Mouse (Mus musculus) myocyte (in vitro differentiated cells): ENCODE results near the gene AU018091. TPM values are rescaled to one million over a fixed set of nuclear protein-coding genes. Genes with fewer than 3 reads are reported as not detected.
"Not testable (repeated sequence)": the region's sequence is repeated elsewhere in the genome, so short reads cannot be mapped to it uniquely, and the experiment has no call there.

Experiments
- H3K27me3 ChIP-seq: one replicate; pipeline ENCODE4 v1.6.1; 2011; ENCODE audit not compliant: control insufficient read depth, insufficient read depth, insufficient read length
- H3K36me3 ChIP-seq: one replicate; pipeline ENCODE4 v1.6.1; 2011; ENCODE audit not compliant: control insufficient read depth, insufficient read depth
- H3K4me2 ChIP-seq: one replicate; pipeline ENCODE4 v1.6.1; 2011; ENCODE audit warnings: low read depth, control low read depth
- H3K4me3 ChIP-seq: one replicate; pipeline ENCODE4 v1.5.1; 2011; ENCODE audit warnings: mild to moderate bottlenecking, control low read depth, moderate library complexity
- H3K79me2 ChIP-seq: one replicate; pipeline ENCODE4 v1.6.1; 2011; ENCODE audit not compliant: control insufficient read depth, insufficient read depth
- H3ac ChIP-seq: one replicate; pipeline ENCODE4 v1.6.1; 2011; ENCODE audit not compliant: control insufficient read depth, insufficient read length
- CEBPB ChIP-seq: IDR thresholded peaks from 2 replicates; pipeline ENCODE4 v1.6.1; 2011; ENCODE audit warnings: mild to moderate bottlenecking, moderate library complexity; ENCODE audit not compliant: poor library complexity, insufficient read depth, severe bottlenecking
- E2F4 ChIP-seq: IDR thresholded peaks from one replicate; pipeline ENCODE4 v1.6.1; 2011; ENCODE audit warnings: mild to moderate bottlenecking, control low read depth, moderate library complexity; ENCODE audit not compliant: insufficient read depth
- MAX ChIP-seq: IDR thresholded peaks from one replicate; pipeline ENCODE4 v1.6.1; 2011; ENCODE audit warnings: low read depth, mild to moderate bottlenecking, control low read depth
- MYOD1 ChIP-seq, 3 experiments: IDR thresholded peaks; one replicate each; pipeline ENCODE4 v1.6.1; 2011; ENCODE audit warnings: control low read depth in 2 of 3, low read depth in 2 of 3, mild to moderate bottlenecking in 2 of 3, moderate library complexity in 1 of 3; ENCODE audit not compliant: insufficient read length in 2 of 3, control insufficient read depth in 1 of 3
- MYOG ChIP-seq, 3 experiments: IDR thresholded peaks; one replicate each; pipeline ENCODE4 v1.6.1; 2011; ENCODE audit warnings: control low read depth in 2 of 3, low read depth in 2 of 3, mild to moderate bottlenecking in 2 of 3; ENCODE audit not compliant: insufficient read length in 2 of 3, control insufficient read depth in 1 of 3, insufficient read depth in 1 of 3
- POLR2A ChIP-seq: IDR thresholded peaks from one replicate; pipeline ENCODE4 v1.6.1; 2011; ENCODE audit warnings: low read depth, mild to moderate bottlenecking, control low read depth, moderate library complexity; ENCODE audit not compliant: insufficient read length
- POLR2AphosphoS2 ChIP-seq: IDR thresholded peaks from one replicate; pipeline ENCODE4 v1.6.1; 2011; ENCODE audit warnings: low read depth, control low read depth; ENCODE audit not compliant: insufficient read length
- REST ChIP-seq: IDR thresholded peaks from one replicate; pipeline ENCODE4 v1.6.1; 2011; ENCODE audit warnings: mild to moderate bottlenecking, control low read depth, moderate library complexity; ENCODE audit not compliant: insufficient read depth, insufficient read length
- SRF ChIP-seq: IDR thresholded peaks from one replicate; pipeline ENCODE4 v1.6.1; 2011; ENCODE audit warnings: low read depth; ENCODE audit not compliant: control insufficient read depth, insufficient read length
- TCF12 ChIP-seq: IDR thresholded peaks from one replicate; pipeline ENCODE4 v1.6.1; 2011; ENCODE audit warnings: mild to moderate bottlenecking, control low read depth; ENCODE audit not compliant: poor library complexity, insufficient read depth, severe bottlenecking
- TCF3 ChIP-seq: IDR thresholded peaks from one replicate; pipeline ENCODE4 v1.6.1; 2011; ENCODE audit warnings: low read depth, control low read depth; ENCODE audit not compliant: insufficient read length
- USF1 ChIP-seq: IDR thresholded peaks from one replicate; pipeline ENCODE4 v1.6.1; 2011; ENCODE audit warnings: low read depth, mild to moderate bottlenecking, control low read depth, moderate library complexity
- polyA plus RNA-seq: library from polyadenylated mRNA; unstranded; fragments of >200 nt; fragmentation: generic; extraction: Trizol; gene quantifications from one replicate; pipeline ENCODE4 v1.2.1, GENCODE M21; 2012; ENCODE audit warnings: missing spikeins

Gene AU018091
- polyA plus RNA-seq, 1 experiment, result 0.71 TPM

GRCm38 (mm10) chr7:3143329-3143728, 25.7 kb downstream of the AU018091 start:
- no peak overlapping the region for H3K4me2 ChIP-seq
- no peak overlapping the region for H3K4me3 ChIP-seq
- TF ChIP-seq E2F4 (no peak), MAX (no peak), MYOG (IDR thresholded peaks at IDR 0.05; ENCODE audit: control insufficient read depth in 1 of 3, insufficient read depth in 1 of 3, insufficient read length in 2 of 3, low read depth in 2 of 3) (no peak), MYOD1 (IDR thresholded peaks at IDR 0.05; ENCODE audit: control insufficient read depth in 1 of 3, insufficient read length in 2 of 3, low read depth in 2 of 3) (no peak), POLR2A (no peak), USF1 (no peak), TCF3 (no peak), POLR2AphosphoS2 (no peak), CEBPB (no peak), REST (no peak), SRF (no peak), TCF12 (no peak)
- no peaks in the 10 kb centered on the region for H3K79me2 ChIP-seq
- H3K36me3 ChIP-seq, result no peaks in the 10 kb centered on the region
- H3ac ChIP-seq, result no peak overlapping the region
- no peaks in the 10 kb centered on the region for H3K27me3 ChIP-seq

DNA sequence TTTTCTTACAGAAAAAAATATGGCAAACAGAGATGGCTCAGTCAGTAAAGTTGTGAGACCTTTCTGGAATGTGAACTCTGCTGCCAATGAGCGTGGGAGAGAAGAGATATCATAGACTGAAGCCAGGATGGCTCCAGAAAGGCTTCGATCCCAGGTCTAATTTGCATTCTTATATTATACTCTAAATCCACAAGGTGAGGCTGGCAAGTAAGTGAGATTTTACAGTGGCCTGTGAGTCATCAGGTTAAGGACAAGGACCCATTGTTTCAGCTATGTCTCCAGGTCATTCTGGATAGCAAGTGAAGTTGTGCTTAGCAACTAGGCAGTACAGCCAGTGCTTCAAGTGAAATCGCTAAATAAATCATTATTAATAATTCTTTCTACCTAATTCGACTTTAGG, 33.4 kb downstream of the AU018091 start:
- Histone ChIP-seq H3ac (no peak overlapping the region), H3K4me3 (no peak overlapping the region), H3K36me3 (no peaks in the 10 kb centered on the region), H3K27me3 (no peaks in the 10 kb centered on the region), H3K79me2 (no peaks in the 10 kb centered on the region), H3K4me2 (peak overlapping the region; percentile 40)
- no peak for TF ChIP-seq MYOG (IDR thresholded peaks at IDR 0.05; ENCODE audit: control insufficient read depth in 1 of 3, insufficient read depth in 1 of 3, insufficient read length in 2 of 3, low read depth in 2 of 3)
- no peak for TF ChIP-seq POLR2A

- H3K27me3 ChIP-seq, result no peaks in the 10 kb centered on the region
- no peak for TF ChIP-seq E2F4
- no peak for TF ChIP-seq POLR2A
- no peak for TF ChIP-seq MYOD1 (IDR thresholded peaks at IDR 0.05; ENCODE audit: control insufficient read depth in 1 of 3, insufficient read length in 2 of 3, low read depth in 2 of 3)
- no peak for TF ChIP-seq USF1
- TF ChIP-seq TCF3, result no peak
- no peak for TF ChIP-seq TCF12
- TF ChIP-seq SRF, result no peak
- TF ChIP-seq MAX, result no peak
- TF ChIP-seq REST, result no peak
- no peak for TF ChIP-seq POLR2AphosphoS2
- no peak for TF ChIP-seq CEBPB
- no peak overlapping the region for H3K4me2 ChIP-seq
- no peaks in the 10 kb centered on the region for H3K36me3 ChIP-seq
- H3K4me3 ChIP-seq, result no peak overlapping the region
- no peak overlapping the region for H3ac ChIP-seq
- H3K79me2 ChIP-seq, result no peaks in the 10 kb centered on the region
Measured at GRCm38 (mm10) chr7:3134654-3135053, 34.3 kb downstream of the AU018091 start.

- no peak for TF ChIP-seq MAX
- TF ChIP-seq TCF3, result no peak
- TF ChIP-seq E2F4, result no peak
- TF ChIP-seq USF1, result no peak
- no peak for TF ChIP-seq POLR2A
- TF ChIP-seq TCF12, result no peak
- no peak for TF ChIP-seq MYOG (IDR thresholded peaks at IDR 0.05; ENCODE audit: control insufficient read depth in 1 of 3, insufficient read depth in 1 of 3, insufficient read length in 2 of 3, low read depth in 2 of 3)
- TF ChIP-seq CEBPB, result no peak
- TF ChIP-seq REST, result no peak
- no peak for TF ChIP-seq MYOD1 (IDR thresholded peaks at IDR 0.05; ENCODE audit: control insufficient read depth in 1 of 3, insufficient read length in 2 of 3, low read depth in 2 of 3)
- TF ChIP-seq SRF, result no peak
- TF ChIP-seq POLR2AphosphoS2, result no peak
- no peaks in the 10 kb centered on the region for H3K79me2 ChIP-seq
- H3K4me3 ChIP-seq, result no peak overlapping the region
- H3K4me2 ChIP-seq, result no peak overlapping the region
- no peaks in the 10 kb centered on the region for H3K36me3 ChIP-seq
- H3K27me3 ChIP-seq, result no peaks in the 10 kb centered on the region
- no peak overlapping the region for H3ac ChIP-seq
Measured at GRCm38 (mm10) chr7:3130342-3130741, 38.7 kb downstream of the AU018091 start.

- H3ac ChIP-seq, H3K79me2 ChIP-seq, H3K36me3 ChIP-seq, H3K4me2 ChIP-seq, H3K27me3 ChIP-seq, H3K4me3 ChIP-seq: not testable (repeated sequence)
Measured at GRCm38 (mm10) chr7:3128564-3128963, 40.4 kb downstream of the AU018091 start.

DNA sequence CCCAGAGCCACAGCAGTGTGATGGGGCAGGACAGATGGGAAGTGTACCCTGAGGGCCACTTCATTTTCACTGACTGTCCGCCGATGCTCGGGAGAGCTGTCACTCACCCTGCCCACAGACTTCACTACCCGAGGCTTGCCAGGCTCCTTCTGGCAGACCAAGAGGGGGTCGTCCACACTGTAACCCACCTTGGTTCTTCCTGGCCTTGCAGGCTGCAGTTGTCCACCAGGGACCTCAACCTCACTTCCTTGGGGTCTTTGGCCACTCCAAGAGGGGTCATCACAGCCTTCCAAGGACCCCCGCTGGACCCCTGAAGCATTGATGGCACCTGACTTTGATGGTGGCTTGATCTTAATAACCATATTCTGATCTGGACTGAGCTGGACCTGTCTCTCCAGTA, 57.8 kb downstream of the AU018091 start:
- H3K27me3 ChIP-seq, H3ac ChIP-seq, H3K36me3 ChIP-seq, H3K4me2 ChIP-seq, H3K79me2 ChIP-seq, H3K4me3 ChIP-seq: not testable (repeated sequence)

DNA sequence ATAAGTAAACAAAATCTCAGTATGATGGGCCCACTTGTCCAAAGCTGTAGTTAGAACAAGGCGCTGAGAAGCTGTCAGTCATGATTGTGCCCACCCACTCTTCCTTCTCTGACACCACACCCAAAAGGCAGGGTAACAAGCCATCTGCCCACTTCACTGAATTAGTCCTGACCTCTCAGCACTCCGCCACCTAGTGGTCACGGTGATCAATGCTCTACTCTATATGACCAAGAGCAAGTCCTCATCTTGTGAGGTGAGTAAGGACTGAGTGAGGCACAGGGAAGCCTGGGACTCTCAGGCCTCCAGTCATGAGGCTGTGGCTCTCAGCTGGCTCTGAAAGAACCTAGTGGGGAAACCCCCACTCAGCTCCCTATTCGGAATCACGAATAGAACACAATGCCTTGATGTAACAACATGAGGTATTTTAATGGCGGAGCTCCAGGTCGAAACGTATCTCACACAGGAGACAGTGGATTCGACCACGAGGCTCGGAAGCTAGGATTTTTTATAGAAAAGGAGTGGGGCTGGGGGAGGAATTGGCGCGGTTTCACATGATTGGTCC, 62.4 kb downstream of the AU018091 start:
- not testable (repeated sequence) for H3ac ChIP-seq, H3K4me2 ChIP-seq, H3K79me2 ChIP-seq, H3K4me3 ChIP-seq, H3K36me3 ChIP-seq, H3K27me3 ChIP-seq
